10 mouse cellular contexts compared by ENCODE assay signal in the genomic region with DNA sequence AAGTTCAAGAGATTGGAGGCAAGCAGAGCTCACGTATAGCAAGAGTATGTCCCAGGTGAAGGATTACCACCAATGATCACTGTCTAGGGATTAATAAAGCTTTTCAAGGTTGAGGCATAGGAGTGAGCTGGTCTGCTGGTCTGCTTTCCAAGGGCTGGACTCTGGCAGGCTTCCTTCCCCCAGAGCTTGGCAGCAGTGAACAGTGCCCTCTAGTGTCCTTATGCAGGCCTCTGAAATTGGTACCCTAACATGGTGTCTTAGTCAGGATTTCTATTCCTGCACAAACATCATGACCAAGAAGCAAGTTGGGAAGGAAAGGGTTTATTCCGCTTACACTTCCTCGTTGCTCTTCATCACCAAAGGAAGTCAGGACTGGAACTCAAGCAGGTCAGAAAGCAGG. TPM values are rescaled to one million over a fixed set of nuclear protein-coding genes. Genes with fewer than 3 reads are reported as not detected.
A peak's percentile ranks its signal among the peaks of the same experiment; 100 is the strongest.
DNase-seq lines count a peak whose midpoint lies in the region; ATAC-seq and TF ChIP-seq lines count a peak whose summit lies in the region.
"Had no signal": no experiment of that assay in that cellular context is flagged by ENCODE, and none has a peak within 500 bp of the region (broad histone marks: within the 10 kb centered on the region; RNA-seq: fewer than 3 reads in every experiment).

No protein-coding gene starts in this region.

- DNase-seq in hindbrain, embryonic 11.5 days (ENCODE audit: low spot score): peak; percentile 71
- DNase-seq in R1 (ENCODE audit: low read depth, low spot score): peak; percentile 72
- peak; percentile 22 to 46 for DNase-seq in cerebellum, postnatal 4 days (ENCODE audit: low spot score in 2 of 2)
- peak; percentile 71 to 82 for DNase-seq in heart, postnatal 10 days
- DNase-seq in left cerebral cortex, adult 2 months (ENCODE audit: extremely low spot score in 1 of 2, low spot score in 2 of 2): peak; percentile 51 to 71
- DNase-seq in testis, postnatal 14 days (ENCODE audit: low spot score): peak; percentile 19

- H3K27ac ChIP-seq in hindbrain, embryonic 11.5 days (ENCODE audit: low read depth, low read length): no peak overlapping the region
- no peak overlapping the region for H3K27ac ChIP-seq in hindbrain, embryonic 13.5 days
- H3K27ac ChIP-seq in left cerebral cortex, adult 2 months: no peak overlapping the region
- H3K27ac ChIP-seq: embryonic facial prominence, embryonic 15.5 days had no signal

- H3K4me3 ChIP-seq in hindbrain, embryonic 11.5 days (ENCODE audit: low read depth, low read length): no peak overlapping the region
- H3K4me3 ChIP-seq in hindbrain, embryonic 13.5 days: no peak overlapping the region
- no peak overlapping the region for H3K4me3 ChIP-seq in left cerebral cortex, adult 2 months
- H3K4me3 ChIP-seq: embryonic facial prominence, embryonic 15.5 days; myocyte had no signal

- H3K4me2 ChIP-seq in hindbrain, embryonic 11.5 days (replicated peaks; ENCODE audit: low read depth, low read length): no peak overlapping the region
- no peak overlapping the region for H3K4me2 ChIP-seq in hindbrain, embryonic 13.5 days
- H3K4me2 ChIP-seq: embryonic facial prominence, embryonic 15.5 days had no signal

- no peak for ATAC-seq in hindbrain, embryonic 11.5 days (ENCODE audit: low FRiP score)
- no peak for ATAC-seq in hindbrain, embryonic 13.5 days (ENCODE audit: low FRiP score)
- peak; percentile 54; the same call in 1 of the 2 replicates for ATAC-seq in monocyte, adult 5-6 weeks (replicated peaks; ENCODE audit: insufficient number of reproducible peaks, low FRiP score, low TSS enrichment, poor library complexity, severe bottlenecking)

- intact Hi-C loops in heart, postnatal 10 days (cut with DNase I): loop anchor here (1.0 to 10.0 kb wide), 2 partner anchors 95 to 362 kb away; no protein-coding TSS in a partner anchor
- intact Hi-C loops in left cerebral cortex, adult 2 months (cut with DNase I): loop anchor here (1.0 to 2.0 kb wide), 2 partner anchors 36 to 94 kb away; no protein-coding TSS in a partner anchor

- no peaks in the 10 kb centered on the region for H3K4me1 ChIP-seq in hindbrain, embryonic 11.5 days (replicated peaks; ENCODE audit: control insufficient read depth, insufficient read depth, low read length)
- no peaks in the 10 kb centered on the region for H3K4me1 ChIP-seq in hindbrain, embryonic 13.5 days (replicated peaks)
- H3K4me1 ChIP-seq: embryonic facial prominence, embryonic 15.5 days had no signal

- peak; percentile 87 for TF ChIP-seq CTCF in left cerebral cortex, adult 2 months (IDR thresholded peaks at IDR 0.05)

- no peaks in the 10 kb centered on the region for H3K27me3 ChIP-seq in hindbrain, embryonic 11.5 days (ENCODE audit: control insufficient read depth, insufficient read depth, low read length)
- H3K27me3 ChIP-seq in hindbrain, embryonic 13.5 days: no peaks in the 10 kb centered on the region; the same call in 1 of the 2 replicates
- H3K27me3 ChIP-seq: embryonic facial prominence, embryonic 15.5 days had no signal

- WGBS in hindbrain, embryonic 11.5 days: 45% methylated on average over 3 of the region's 3 CpGs
- WGBS in hindbrain, embryonic 13.5 days: 38% methylated on average over 3 of the region's 3 CpGs

- H3K9ac ChIP-seq in hindbrain, embryonic 11.5 days (ENCODE audit: low read depth, low read length): no peak overlapping the region
- H3K9ac ChIP-seq in hindbrain, embryonic 13.5 days: no peak overlapping the region
- H3K9ac ChIP-seq: embryonic facial prominence, embryonic 15.5 days had no signal

- no peaks in the 10 kb centered on the region for H3K9me3 ChIP-seq in hindbrain, embryonic 11.5 days (ENCODE audit: control insufficient read depth, low read length)
- H3K9me3 ChIP-seq in hindbrain, embryonic 13.5 days: no peaks in the 10 kb centered on the region
- H3K9me3 ChIP-seq: embryonic facial prominence, embryonic 15.5 days had no signal

- no peaks in the 10 kb centered on the region for H3K36me3 ChIP-seq in hindbrain, embryonic 11.5 days (ENCODE audit: control insufficient read depth, insufficient read depth, low read length)
- H3K36me3 ChIP-seq in hindbrain, embryonic 13.5 days: no peaks in the 10 kb centered on the region
- H3K36me3 ChIP-seq: embryonic facial prominence, embryonic 15.5 days had no signal

RNA-seq across cellular contexts. Expression of a gene that starts 20.4 kb away (rescaled TPM):
- 0.12 and 0.28 TPM in 2 replicates for polyA plus RNA-seq in hindbrain, embryonic 11.5 days (2014; fragmentation: Nextera tagmentation; extraction: Ambion mirVana)
- 0.32 and 0.61 TPM in 2 replicates for polyA plus RNA-seq in hindbrain, embryonic 13.5 days (2015; fragmentation: Nextera tagmentation; extraction: Ambion mirVana)
- 1 to 10 TPM; 3.1 to 3.9 TPM for total RNA-seq in heart, postnatal 10 days (2021)
- total RNA-seq in left cerebral cortex, adult 2 months (2021): 1 to 10 TPM; 4.7 to 5.0 TPM
- 181 to 197 TPM (median 187 TPM) in 3 replicates for total RNA-seq in monocyte, adult 5-6 weeks (2017)

RNA-seq across cellular contexts. Expression of a gene that starts 22.0 kb away (rescaled TPM):
- 0.39 and 0.62 TPM in 2 replicates for polyA plus RNA-seq in hindbrain, embryonic 11.5 days (2014; fragmentation: Nextera tagmentation; extraction: Ambion mirVana)
- 0.31 TPM in 2 replicates for polyA plus RNA-seq in hindbrain, embryonic 13.5 days (2015; fragmentation: Nextera tagmentation; extraction: Ambion mirVana)
- not detected for total RNA-seq in heart, postnatal 10 days (2021)
- total RNA-seq in left cerebral cortex, adult 2 months (2021): under 1 TPM in 1 of 2 experiments, not detected in 1; 0.36 TPM
- total RNA-seq in monocyte, adult 5-6 weeks (2017): 364 to 612 TPM (median 571 TPM) in 3 replicates

Comparison
In these comparisons a context has a peak if more than half of its experiments do, and no peak if none do; other contexts are left out.
1. DNase-seq: peak in every context shown above with its lines; median percentile 76 in heart, postnatal 10 days; 72 in R1; 71 in hindbrain, embryonic 11.5 days; 61 in left cerebral cortex, adult 2 months; 34 in cerebellum, postnatal 4 days; 19 in testis, postnatal 14 days.
2. RNA of a gene that starts 20.4 kb away (total RNA-seq): 181 to 197 TPM in monocyte, adult 5-6 weeks; 4.7 to 5.0 TPM in left cerebral cortex, adult 2 months and 3.1 to 3.9 TPM in heart, postnatal 10 days; every median in the first group is over 10 times any median in the second.
3. RNA of a gene that starts 22.0 kb away (total RNA-seq): 364 to 612 TPM in monocyte, adult 5-6 weeks; 0.36 TPM in left cerebral cortex, adult 2 months and not detected in heart, postnatal 10 days; every median in the first group is over 100 times any median in the second.